Mouse (Mus musculus): ENCODE results near the gene Mas1.

Mas1 gene

DNA sequence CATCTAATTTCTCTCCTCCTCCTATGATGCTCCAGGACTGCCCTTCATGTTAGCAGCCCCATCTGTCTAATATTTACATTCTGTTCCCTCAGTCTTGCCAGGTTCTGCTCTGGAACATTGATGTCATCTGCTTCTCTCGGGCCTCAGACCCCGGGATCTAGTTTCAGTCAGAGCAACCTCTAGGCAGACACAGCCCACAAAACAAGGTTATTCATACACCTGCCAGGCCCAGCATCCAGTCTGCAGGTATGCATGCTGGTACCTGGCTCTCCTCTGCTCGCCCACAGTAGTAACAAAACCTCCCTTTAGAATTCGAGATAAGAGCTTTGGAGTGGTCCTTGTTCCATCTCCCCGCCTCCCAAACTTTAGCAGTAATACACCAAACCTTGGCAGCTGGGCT is 37.6 kb downstream of the Mas1 start:
- no peak for DNase-seq (ENCODE audit: low spot score in 2 of 2)

DNA sequence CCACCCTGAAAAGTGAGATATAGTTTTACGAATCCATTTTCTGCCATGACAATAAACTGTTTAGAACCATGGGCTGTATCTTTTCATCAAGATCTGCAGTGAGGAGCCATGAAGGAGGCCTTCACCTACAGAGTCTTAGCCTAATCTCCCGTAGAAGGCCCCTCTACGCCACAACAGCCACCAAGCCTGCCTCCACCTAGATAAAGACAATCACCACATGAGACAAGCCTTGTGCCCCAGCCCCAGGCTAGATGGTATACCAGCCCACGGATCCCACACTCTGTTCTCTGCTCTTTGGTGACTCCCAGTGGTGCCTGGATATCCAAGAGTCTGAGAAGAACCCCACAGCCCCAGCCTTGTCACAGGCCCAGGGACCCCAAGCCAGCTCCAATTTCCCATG is 52.1 kb downstream of the Mas1 start:
- no peak for DNase-seq (ENCODE audit: low spot score in 2 of 2)

- DNase-seq (ENCODE audit: low spot score in 2 of 2), result no peak
Measured at GRCm38 (mm10) chr17:12814502-12814901, 53.4 kb downstream of the Mas1 start.

DNA sequence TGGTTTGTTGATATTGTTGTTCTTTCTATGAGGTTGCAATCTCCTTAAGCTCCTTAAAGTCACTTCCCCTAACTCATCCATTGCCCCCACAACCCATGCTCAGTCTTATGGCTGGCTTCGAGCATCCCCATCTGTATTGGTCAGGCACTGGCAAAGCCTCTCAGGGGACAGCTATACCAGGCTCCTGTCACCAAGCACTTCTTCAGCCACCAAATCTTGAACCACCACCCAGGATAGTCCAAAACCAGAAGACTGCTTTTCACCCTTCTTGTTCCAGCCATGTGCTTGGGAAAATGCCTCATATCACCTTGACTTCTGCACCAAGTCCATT is 57.0 kb downstream of the Mas1 start:
- DNase-seq (ENCODE audit: low spot score in 2 of 2), result no peak

- DNase-seq (ENCODE audit: low spot score in 2 of 2), result peak; percentile 78 to 84
Measured at GRCm38 (mm10) chr17:12810103-12810972, 57.6 kb downstream of the Mas1 start.

- no peak for DNase-seq (ENCODE audit: low spot score in 2 of 2)
Measured at GRCm38 (mm10) chr17:12808851-12809250, 59.1 kb downstream of the Mas1 start.

GRCm38 (mm10) chr17:12804584-12805445 is 63.1 kb downstream of the Mas1 start:
- no peak for DNase-seq (ENCODE audit: low spot score in 2 of 2)

GRCm38 (mm10) chr17:12801861-12802540 is 65.9 kb downstream of the Mas1 start:
- DNase-seq (ENCODE audit: low spot score in 2 of 2), result no peak

DNA sequence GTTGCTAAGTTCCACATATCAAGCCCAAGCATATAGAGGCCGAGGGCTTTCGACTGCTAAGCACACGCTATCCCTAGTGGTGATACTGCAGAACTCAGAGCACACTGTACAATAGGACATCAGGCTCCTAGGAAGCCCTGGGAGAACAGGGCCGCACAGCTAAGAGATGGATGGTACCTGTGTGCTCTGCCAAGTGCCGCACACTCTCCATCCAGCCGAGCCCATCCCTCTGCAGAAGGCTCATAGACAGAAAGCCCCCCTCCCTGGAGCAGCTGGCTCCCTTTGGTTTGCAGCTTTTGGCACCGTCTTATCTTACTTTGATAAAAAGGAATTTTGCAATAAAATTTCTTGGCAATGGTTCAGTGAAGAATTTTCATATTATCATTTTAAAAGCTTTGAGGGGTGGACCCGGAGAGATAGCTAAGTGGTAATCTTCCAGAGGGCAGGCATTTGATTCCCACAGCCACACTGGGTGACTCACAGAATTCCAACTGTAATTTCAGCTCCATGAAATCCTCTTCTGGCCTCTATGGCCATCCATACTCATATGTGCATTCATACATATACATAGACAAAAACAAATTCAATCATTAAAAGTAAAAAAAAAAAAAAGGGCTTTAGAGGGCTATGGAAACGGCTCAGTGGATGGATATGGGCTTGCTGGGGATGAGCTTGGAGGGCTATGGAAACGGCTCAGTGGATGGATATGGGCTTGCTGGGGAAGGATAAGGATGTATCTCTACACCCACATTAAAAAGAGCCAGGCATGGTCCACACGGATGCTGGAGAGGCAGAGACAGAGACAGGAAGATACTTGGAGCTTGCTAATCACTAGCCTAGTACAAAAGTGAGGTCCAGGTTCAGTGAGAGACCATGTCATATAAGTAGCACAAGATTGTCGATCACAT is 68.3 kb downstream of the Mas1 start:
- peak; percentile 41 to 49 for DNase-seq (ENCODE audit: low spot score in 2 of 2)

GRCm38 (mm10) chr17:12798571-12798970 is 69.4 kb downstream of the Mas1 start:
- no peak for DNase-seq (ENCODE audit: low spot score in 2 of 2)

DNA sequence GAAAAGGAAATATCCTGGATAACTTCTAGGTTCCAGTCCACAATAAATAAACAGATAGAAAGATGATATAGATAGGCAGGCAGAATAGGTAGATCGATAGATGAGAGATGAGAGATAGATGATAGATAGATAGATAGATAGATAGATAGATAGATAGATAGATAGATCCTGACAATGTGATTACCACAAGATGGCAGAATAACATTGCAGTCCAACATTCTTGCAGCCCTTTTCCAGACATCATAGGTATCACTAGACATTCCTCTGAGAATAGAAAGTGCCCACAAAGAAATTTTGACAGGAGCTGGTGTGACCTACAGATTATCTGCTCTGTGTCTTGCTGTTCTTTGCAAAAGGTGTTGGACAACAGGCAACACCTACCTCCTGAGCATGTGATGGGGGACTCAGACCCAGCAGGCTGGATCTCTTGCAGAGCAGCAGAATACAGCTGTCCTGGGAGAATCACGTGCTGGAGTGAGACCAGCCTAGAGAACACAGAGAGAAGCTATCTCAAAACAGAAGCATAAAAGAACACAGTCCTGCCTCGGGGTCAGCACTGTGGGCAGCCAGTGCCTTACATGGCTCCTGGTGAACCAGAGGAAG is 70.4 kb downstream of the Mas1 start:
- no peak for DNase-seq (ENCODE audit: low spot score in 2 of 2)

DNA sequence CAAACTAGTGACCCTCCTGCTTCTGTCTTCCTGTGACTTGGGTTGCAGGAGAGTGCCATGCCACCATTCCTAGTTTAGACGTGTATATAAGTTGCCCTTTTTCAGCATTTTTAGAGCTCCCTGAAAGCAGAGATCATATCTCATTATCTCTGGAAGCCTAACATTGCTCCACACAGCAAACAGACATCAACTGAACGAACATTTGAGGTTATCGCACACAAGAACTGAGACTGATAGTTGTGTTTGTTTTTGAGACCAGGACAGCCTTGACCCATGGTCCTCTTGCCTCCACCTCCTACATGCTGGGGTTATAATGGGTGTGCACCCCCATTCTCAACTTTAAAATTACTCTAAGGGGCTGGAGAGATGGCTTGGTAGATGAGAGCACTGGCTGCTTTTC is 71.3 kb downstream of the Mas1 start:
- no peak for DNase-seq (ENCODE audit: low spot score in 2 of 2)

GRCm38 (mm10) chr17:12793660-12794406 is 74.1 kb downstream of the Mas1 start:
- peak; percentile 95 to 97 for DNase-seq (ENCODE audit: low spot score in 2 of 2)

GRCm38 (mm10) chr17:12792422-12793206 is 75.3 kb downstream of the Mas1 start:
- peak; percentile 87 for DNase-seq (ENCODE audit: low spot score in 2 of 2)

DNA sequence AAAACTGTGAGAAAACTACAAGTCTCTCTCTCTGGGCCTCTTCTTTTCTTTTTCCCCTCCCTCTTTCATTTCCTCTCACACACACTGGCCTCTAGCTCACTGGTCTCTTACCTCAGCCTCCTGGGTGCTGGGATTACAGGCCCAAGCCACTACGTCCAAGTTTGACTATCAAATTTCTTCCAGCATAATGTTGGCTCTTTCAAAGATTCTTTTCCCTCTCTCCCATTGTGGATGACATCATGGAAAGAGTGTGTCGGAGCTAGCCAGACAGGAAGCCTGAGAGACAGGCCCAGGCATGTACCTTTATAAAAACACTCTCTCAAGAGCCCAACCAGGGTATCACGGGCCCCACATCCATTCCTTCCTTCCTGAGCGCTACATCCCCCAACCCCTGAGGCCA is 76.5 kb downstream of the Mas1 start:
- peak; percentile 85 to 88 for DNase-seq (ENCODE audit: low spot score in 2 of 2)

DNA sequence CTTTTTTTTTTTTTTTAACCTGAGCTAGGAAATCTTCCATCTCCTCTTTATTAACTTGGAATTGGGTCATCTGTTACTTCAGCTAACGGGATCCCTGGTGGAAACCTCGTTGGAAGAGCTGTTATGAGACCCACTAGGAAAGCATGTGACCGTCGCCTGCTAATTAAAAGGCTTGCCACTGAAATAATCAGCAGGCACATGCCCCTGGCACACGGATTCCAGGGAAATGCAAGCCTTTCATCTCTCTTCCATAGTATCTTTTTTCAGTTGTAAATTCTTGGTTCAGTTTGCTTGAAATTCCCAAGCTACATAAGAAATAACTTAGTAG is 76.9 kb downstream of the Mas1 start:
- DNase-seq (ENCODE audit: low spot score in 2 of 2), result no peak

Measured in heart, adult 9 months (tissue).